Mouse (Mus musculus) bone marrow macrophage, adult 2 months (primary cell): ENCODE measurements around the gene Tat. TPM values are rescaled to one million over a fixed set of nuclear protein-coding genes. Genes with fewer than 3 reads are reported as not detected.
"Not testable (repeated sequence)": the region's sequence is repeated elsewhere in the genome, so short reads cannot be mapped to it uniquely, and the experiment has no call there.

Experiments
- H3K27ac ChIP-seq: 2 replicates; pipeline ENCODE4 v1.5.1; 2012; ENCODE audit warnings: low read depth, low read length; ENCODE audit not compliant: insufficient read depth
- H3K4me1 ChIP-seq: 2 replicates; pipeline ENCODE4 v1.6.1; 2012; ENCODE audit warnings: low read length; ENCODE audit not compliant: control insufficient read depth, insufficient read depth
- H3K4me3 ChIP-seq: 2 replicates; pipeline ENCODE4 v1.5.1; 2012; ENCODE audit warnings: mild to moderate bottlenecking, low read length, moderate library complexity; ENCODE audit not compliant: insufficient read depth
- CTCF ChIP-seq: IDR thresholded peaks from 2 replicates; pipeline ENCODE4 v1.5.1; 2012; ENCODE audit warnings: low read depth, mild to moderate bottlenecking, low read length, moderate library complexity
- POLR2A ChIP-seq: IDR thresholded peaks from 2 replicates; pipeline ENCODE4 v1.6.1; 2012; ENCODE audit warnings: mild to moderate bottlenecking, low read depth, low read length, borderline replicate concordance
- polyA plus RNA-seq: library from polyadenylated mRNA; stranded (reverse); fragments of >200 nt; gene quantifications from 2 replicates; pipeline ENCODE4 v1.2.4, GENCODE M21; 2012; ENCODE audit not compliant: missing spikeins, insufficient read depth, insufficient read length

The Tat gene
- polyA plus RNA-seq, 1 experiment = not detected

DNA sequence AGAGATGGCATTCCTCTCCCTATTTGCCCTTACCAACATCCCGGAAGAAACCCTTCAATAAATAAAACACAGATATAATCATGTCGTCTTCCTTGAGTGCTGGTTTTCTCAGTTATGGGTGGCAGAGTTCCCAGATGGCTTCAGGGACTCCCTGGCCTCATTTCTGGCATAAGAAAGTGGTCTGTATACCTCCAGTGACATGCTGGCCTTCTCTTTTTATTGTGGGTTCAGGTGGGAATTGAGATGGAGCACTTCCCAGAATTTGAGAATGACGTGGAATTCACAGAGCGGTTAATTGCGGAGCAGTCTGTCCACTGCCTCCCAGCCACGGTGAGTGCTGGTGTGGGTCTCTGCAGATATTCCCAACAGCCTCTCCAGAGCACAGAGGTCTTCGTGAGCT lies 7.8 kb downstream of the Tat start:
- Histone ChIP-seq H3K4me3 (no peak overlapping the region), H3K4me1 (no peaks in the 10 kb centered on the region), H3K27ac (no peak overlapping the region)
- TF ChIP-seq POLR2A (no peak), CTCF (no peak)

DNA sequence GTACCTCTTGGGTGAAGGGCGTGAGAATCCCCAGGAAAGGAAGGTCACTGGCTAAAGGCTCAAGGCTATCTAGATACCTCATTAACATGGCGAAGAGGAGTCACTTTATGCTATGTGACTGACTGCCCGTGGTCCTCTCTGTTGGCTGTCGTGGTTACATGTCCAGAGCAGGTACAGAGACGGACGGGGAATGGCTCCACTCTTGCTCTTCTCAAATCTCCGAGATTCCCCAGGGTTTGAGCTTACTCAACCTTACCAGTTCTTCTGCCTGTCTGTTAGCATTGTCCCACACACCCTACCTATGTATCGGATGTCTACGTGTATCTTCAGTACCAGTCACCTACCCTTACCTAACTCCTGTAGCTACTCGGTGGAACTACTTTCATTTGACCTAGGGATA lies 9.7 kb downstream of the Tat start:
- no peaks in the 10 kb centered on the region for H3K4me1 ChIP-seq
- TF ChIP-seq CTCF = no peak
- no peak for TF ChIP-seq POLR2A
- no peak overlapping the region for H3K4me3 ChIP-seq
- no peak overlapping the region for H3K27ac ChIP-seq

DNA sequence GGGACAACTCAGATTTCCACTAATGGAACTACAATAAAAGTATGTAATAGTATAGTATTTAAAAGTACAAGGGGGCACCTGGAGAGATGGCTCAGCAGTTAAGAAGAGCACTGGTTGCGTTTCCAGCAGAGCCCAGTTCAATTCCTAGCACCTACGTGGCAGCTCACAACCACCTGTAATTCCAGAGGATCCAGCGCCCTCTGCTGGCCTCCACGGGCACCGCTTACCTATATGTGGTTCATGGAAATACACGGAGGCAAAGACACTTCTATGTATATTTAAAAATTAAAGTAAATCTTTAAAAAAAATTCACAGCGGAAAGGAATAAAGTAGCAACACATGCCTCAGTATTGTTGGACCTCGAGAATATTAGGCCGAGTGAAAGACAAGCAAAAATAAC lies 12.7 kb downstream of the Tat start:
- TF ChIP-seq POLR2A = no peak
- TF ChIP-seq CTCF = peak; percentile 32; the same call in 1 of the 2 replicates
- H3K4me1 ChIP-seq = no peaks in the 10 kb centered on the region
- no peak overlapping the region for H3K27ac ChIP-seq
- H3K4me3 ChIP-seq = no peak overlapping the region

DNA sequence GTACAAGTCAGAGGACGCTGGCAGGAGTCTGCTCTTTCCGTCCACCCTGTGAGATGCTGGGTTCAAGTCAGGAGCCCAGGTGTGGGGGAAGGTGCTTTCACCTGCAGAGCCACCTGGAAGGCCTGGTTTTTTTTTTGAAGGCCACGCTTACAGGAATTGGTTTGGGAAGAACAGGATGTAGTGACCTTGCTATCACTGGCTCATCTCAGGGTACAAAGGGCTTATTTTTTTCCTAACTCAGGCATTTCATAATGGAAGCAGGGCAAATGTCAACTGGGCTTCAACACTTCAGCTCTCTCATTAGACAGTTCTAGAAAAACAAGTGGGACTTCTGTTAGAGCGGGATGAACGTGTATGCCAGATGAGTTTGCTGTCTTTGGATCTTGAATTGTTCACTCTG lies 14.1 kb downstream of the Tat start:
- TF ChIP-seq POLR2A = no peak
- TF ChIP-seq CTCF = no peak
- no peak overlapping the region for H3K27ac ChIP-seq
- no peaks in the 10 kb centered on the region for H3K4me1 ChIP-seq
- no peak overlapping the region for H3K4me3 ChIP-seq

DNA sequence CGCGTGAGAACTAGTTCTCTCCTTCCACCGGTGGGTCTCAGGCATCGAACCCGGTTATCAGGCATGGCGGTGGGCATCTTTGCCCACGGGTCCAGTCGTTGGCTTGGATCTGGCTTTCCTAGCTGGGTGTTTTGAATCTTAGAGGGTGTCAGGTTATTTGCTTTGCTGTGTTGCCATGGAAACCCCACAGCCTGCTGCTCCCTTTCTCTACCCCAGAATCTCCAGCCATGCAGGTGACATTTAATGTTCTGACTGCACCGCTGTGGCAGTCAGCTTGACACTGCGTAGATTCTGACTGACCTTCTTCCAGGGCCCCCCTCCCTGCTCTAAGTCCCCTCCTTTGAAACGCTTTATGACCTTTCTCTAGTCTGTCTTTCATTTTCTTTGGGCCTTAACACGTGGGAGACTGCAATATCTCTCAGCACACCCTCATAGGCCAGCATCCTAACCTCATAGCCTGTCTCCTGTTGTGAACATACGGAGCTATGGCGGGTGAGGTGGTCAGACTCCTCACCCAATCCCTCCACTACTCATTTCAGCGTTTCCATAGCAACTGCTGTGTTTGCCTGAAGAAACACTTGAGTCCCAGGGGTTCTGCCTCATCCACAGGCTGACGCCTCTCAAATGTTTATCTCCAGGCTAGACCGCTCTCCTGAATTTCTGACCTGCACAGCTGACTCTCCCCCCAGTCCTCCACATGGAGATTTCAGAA lies 16.2 kb downstream of the Tat start:
- Histone ChIP-seq H3K4me3 (no peak overlapping the region), H3K27ac (no peak overlapping the region), H3K4me1 (no peaks in the 10 kb centered on the region)
- TF ChIP-seq CTCF = no peak
- TF ChIP-seq POLR2A = no peak

DNA sequence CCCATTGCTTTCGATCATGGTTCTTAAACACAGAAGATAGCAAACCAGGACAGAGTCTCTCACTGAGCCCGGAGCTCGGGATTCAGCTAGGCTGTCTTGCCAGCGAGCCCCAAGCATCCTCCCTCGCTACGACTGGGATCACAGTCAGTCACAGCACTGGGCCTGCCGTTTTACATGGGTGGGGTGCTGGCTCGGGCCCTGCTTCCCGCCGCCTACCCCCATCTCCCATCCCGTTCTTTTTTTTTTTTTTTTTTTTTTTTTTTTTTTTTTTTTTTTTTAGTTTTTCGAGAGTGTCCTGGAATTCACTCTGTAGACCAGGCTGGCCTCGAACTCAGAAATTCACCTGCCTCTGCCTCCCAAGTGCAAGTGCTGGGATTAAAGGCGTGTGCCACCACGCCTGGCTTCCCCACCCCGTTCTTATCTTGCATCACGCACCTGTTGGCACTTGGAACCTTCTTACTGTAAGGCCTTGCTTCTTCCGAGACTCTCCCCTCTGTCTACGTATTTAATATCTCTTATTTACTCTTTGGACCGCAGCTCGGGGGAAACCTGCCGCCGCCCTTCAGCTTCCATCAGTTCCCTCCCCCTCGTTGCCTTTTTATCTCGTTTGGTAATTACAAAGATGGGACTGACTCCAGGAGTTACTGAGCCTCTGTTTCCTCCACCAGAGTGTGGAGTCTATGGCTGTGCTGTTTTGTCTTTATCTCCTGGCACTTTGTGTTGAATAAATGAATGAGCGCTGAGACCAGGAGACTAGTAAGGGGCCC lies 18.2 kb downstream of the Tat start:
- no peak overlapping the region for H3K4me3 ChIP-seq
- TF ChIP-seq POLR2A (no peak), CTCF (no peak)
- H3K4me1 ChIP-seq = no peaks in the 10 kb centered on the region
- no peak overlapping the region for H3K27ac ChIP-seq

DNA sequence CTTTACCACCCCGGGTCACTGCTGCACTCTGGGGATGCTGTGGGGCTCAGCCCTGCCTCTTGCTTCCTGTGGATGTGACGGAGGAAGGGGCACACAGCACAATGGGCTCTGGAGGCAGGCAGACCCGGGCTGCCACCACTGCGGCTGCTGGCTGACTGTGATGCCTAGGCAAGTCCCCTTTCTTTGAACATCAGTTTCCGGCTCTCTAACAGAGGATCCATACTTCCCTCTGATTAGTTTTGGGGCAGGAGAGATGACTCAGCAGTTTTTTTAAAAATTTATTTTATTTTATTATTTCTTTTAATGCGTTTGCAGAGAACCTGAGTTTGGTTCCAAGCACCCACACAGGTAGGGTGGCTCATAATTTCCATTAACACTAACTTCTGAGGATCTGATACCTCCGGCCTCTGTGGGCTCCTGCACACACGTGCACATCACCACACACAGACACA lies 18.8 kb downstream of the Tat start:
- TF ChIP-seq CTCF = no peak
- TF ChIP-seq POLR2A = no peak
- no peak overlapping the region for H3K27ac ChIP-seq
- H3K4me1 ChIP-seq = no peaks in the 10 kb centered on the region
- H3K4me3 ChIP-seq = no peak overlapping the region

DNA sequence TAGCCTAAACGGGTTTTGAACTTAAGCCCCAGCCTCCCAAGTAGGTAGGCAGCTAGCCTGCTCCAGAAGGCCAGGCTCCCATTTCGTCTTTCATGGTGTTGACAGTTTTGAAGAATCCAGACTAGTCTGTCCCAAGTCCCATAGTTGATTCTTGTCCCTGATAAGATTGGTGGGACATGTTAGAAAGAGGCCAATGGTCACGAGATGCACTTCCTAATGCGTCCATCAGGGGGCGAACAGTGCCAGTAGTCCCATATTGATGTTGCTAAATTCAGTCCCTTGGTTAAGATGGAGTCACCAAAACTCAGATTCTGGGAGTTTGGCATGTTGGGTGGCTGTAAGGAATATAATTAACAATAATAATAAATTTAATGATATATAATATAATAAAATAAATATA lies 20.6 kb downstream of the Tat start:
- H3K4me3 ChIP-seq = no peak overlapping the region
- H3K27ac ChIP-seq = no peak overlapping the region
- no peaks in the 10 kb centered on the region for H3K4me1 ChIP-seq
- TF ChIP-seq CTCF = no peak
- no peak for TF ChIP-seq POLR2A

DNA sequence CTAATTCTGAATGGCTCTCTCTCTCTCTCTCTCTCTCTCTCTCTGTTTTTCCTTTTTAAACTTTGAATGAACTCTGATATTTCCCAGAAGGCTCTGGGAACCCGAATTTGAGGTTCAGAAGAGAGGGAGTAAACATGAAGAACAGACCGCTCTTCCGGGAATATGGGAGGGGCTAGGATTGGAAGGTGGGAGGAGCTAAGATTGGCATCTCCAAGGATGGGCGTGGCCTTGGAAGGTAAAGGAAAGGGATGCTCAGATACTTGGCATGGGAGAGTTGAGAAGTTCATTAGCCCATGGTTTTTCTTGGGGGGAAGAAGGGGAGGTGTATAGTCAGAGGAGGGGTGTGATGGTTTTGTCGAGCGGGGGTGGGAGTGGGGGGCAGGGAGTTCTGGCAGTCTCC lies 31.8 kb downstream of the Tat start:
- H3K4me3 ChIP-seq = no peak overlapping the region
- H3K27ac ChIP-seq = no peak overlapping the region
- H3K4me1 ChIP-seq = no peaks in the 10 kb centered on the region
- TF ChIP-seq POLR2A = no peak
- TF ChIP-seq CTCF = no peak

DNA sequence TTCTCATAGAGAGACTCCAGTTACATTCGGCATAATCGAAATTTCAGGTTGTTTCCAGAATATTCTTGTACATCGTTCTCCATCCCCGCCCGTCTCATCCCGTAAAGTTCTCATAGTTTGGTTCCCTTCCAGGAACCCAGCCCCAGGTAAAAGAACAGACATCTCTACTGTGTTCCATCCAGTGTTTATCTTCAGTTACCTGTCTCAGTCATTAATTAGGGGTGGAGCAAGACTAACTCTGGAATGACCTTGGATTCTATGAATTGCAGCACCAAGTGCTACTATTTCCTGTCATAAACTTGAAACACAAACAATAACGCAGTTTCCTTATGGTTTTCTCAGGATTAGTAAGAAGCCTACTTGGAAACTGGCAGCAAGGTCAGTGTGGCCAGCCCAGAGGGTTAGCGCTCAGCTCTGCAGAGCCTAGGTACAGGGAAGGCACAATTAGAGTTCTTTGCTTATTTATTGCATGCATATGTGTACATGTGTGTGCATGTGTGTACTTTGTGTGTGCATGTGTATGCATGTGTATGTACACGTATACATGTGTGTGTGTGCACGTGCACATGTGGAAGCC lies 32.6 kb downstream of the Tat start:
- Histone ChIP-seq H3K4me3 (no peak overlapping the region), H3K27ac (no peak overlapping the region), H3K4me1 (no peaks in the 10 kb centered on the region)
- TF ChIP-seq CTCF (no peak), POLR2A (no peak)

DNA sequence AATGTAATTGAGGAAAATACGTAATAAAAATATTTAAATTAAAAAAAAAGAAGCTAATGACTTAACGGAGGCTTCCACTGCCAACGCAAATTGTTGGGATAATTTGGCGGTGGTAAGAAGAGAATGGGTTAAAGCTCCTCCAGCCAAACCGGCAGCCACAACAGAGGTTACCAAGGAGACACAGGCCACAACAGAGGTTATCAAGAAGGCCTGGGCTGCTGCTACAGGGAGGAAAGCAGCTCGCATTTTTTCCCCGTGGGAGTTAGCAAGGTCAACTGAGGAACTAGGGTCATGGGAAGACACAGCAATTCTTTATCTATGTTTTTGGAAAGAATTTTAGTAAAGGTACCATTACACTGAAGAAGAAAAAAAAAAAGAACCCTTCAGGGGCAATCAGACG lies 43.5 kb downstream of the Tat start:
- not testable (repeated sequence) for H3K27ac ChIP-seq, H3K4me1 ChIP-seq, H3K4me3 ChIP-seq
